Mouse (Mus musculus): ENCODE measurements around the gene Tmem253. TPM values are rescaled to one million over a fixed set of nuclear protein-coding genes. Genes with fewer than 3 reads are reported as not detected.

The Tmem253 gene
- not detected for polyA plus RNA-seq (2015; fragmentation: Illumina TruSeq; extraction: RNeasy Lipid Tissue Mini Kit (QIAGEN cat#74804); ENCODE audit: insufficient read depth, low replicate concordance)

GRCm38 (mm10) chr14:52015445-52016100 lies at the start of gene Tmem253:
TSS of gene Tmem253 (plus strand) at chr14:52015658.

GRCm38 (mm10) chr14:51984247-51985231 lies 30.9 kb upstream of the Tmem253 start, which contains the start of gene Arhgef40:
TSS of gene Arhgef40 (plus strand) at chr14:51984719.

GRCm38 (mm10) chr14:52020486-52021137 lies 5.2 kb downstream of the Tmem253 start, which contains the start of gene Zfp219:
TSS of gene Zfp219 (minus strand) at chr14:52020733.

GRCm38 (mm10) chr14:52042359-52042758 lies 26.9 kb downstream of the Tmem253 start, which contains the start of gene Olfr221:
TSS of gene Olfr221 (minus strand) at chr14:52042459.

Other genes starting within 250 kb of the Tmem253 start
- not detected for gene Ang4, start 242.1 kb upstream of the Tmem253 start, polyA plus RNA-seq (2015; fragmentation: Illumina TruSeq; extraction: RNeasy Lipid Tissue Mini Kit (QIAGEN cat#74804); ENCODE audit: insufficient read depth, low replicate concordance)
- not detected for gene AY358078, start 215.6 kb upstream of the Tmem253 start, polyA plus RNA-seq (2015; fragmentation: Illumina TruSeq; extraction: RNeasy Lipid Tissue Mini Kit (QIAGEN cat#74804); ENCODE audit: insufficient read depth, low replicate concordance)
- gene Ear6, start 162.0 kb upstream of the Tmem253 start, polyA plus RNA-seq (2015; fragmentation: Illumina TruSeq; extraction: RNeasy Lipid Tissue Mini Kit (QIAGEN cat#74804); ENCODE audit: insufficient read depth, low replicate concordance) = not detected
- 32.9 TPM for gene Mettl17, start 130.8 kb upstream of the Tmem253 start, polyA plus RNA-seq (2015; fragmentation: Illumina TruSeq; extraction: RNeasy Lipid Tissue Mini Kit (QIAGEN cat#74804); ENCODE audit: insufficient read depth, low replicate concordance)
- gene Slc39a2, start 122.8 kb upstream of the Tmem253 start, polyA plus RNA-seq (2015; fragmentation: Illumina TruSeq; extraction: RNeasy Lipid Tissue Mini Kit (QIAGEN cat#74804); ENCODE audit: insufficient read depth, low replicate concordance) = 1.8 TPM
- 27.2 TPM for gene Ndrg2, start 101.5 kb upstream of the Tmem253 start, polyA plus RNA-seq (2015; fragmentation: Illumina TruSeq; extraction: RNeasy Lipid Tissue Mini Kit (QIAGEN cat#74804); ENCODE audit: insufficient read depth, low replicate concordance)
- gene Tppp2, start 97.2 kb upstream of the Tmem253 start, polyA plus RNA-seq (2015; fragmentation: Illumina TruSeq; extraction: RNeasy Lipid Tissue Mini Kit (QIAGEN cat#74804); ENCODE audit: insufficient read depth, low replicate concordance) = not detected
- not detected for gene Rnase13, start 92.9 kb upstream of the Tmem253 start, polyA plus RNA-seq (2015; fragmentation: Illumina TruSeq; extraction: RNeasy Lipid Tissue Mini Kit (QIAGEN cat#74804); ENCODE audit: insufficient read depth, low replicate concordance)
- 11.0 TPM for gene Arhgef40, start 30.9 kb upstream of the Tmem253 start, polyA plus RNA-seq (2015; fragmentation: Illumina TruSeq; extraction: RNeasy Lipid Tissue Mini Kit (QIAGEN cat#74804); ENCODE audit: insufficient read depth, low replicate concordance)
- gene Zfp219, start 5.1 kb downstream of the Tmem253 start, polyA plus RNA-seq (2015; fragmentation: Illumina TruSeq; extraction: RNeasy Lipid Tissue Mini Kit (QIAGEN cat#74804); ENCODE audit: insufficient read depth, low replicate concordance) = 3.4 TPM
- gene Olfr221, start 26.8 kb downstream of the Tmem253 start, polyA plus RNA-seq (2015; fragmentation: Illumina TruSeq; extraction: RNeasy Lipid Tissue Mini Kit (QIAGEN cat#74804); ENCODE audit: insufficient read depth, low replicate concordance) = not detected
- gene Hnrnpc, start 88.4 kb downstream of the Tmem253 start, polyA plus RNA-seq (2015; fragmentation: Illumina TruSeq; extraction: RNeasy Lipid Tissue Mini Kit (QIAGEN cat#74804); ENCODE audit: insufficient read depth, low replicate concordance) = 497 TPM
- 44.6 TPM for gene Rpgrip1, start 95.0 kb downstream of the Tmem253 start, polyA plus RNA-seq (2015; fragmentation: Illumina TruSeq; extraction: RNeasy Lipid Tissue Mini Kit (QIAGEN cat#74804); ENCODE audit: insufficient read depth, low replicate concordance)
- gene Supt16, start 181.8 kb downstream of the Tmem253 start, polyA plus RNA-seq (2015; fragmentation: Illumina TruSeq; extraction: RNeasy Lipid Tissue Mini Kit (QIAGEN cat#74804); ENCODE audit: insufficient read depth, low replicate concordance) = 85.9 TPM
- gene Chd8, start 242.1 kb downstream of the Tmem253 start, polyA plus RNA-seq (2015; fragmentation: Illumina TruSeq; extraction: RNeasy Lipid Tissue Mini Kit (QIAGEN cat#74804); ENCODE audit: insufficient read depth, low replicate concordance) = 138 TPM

Data from spleen, adult 10 weeks (tissue).